Mouse (Mus musculus): Measurements from ENCODE around the gene Fbxw11. TPM values are rescaled to one million over a fixed set of nuclear protein-coding genes. Genes with fewer than 3 reads are reported as not detected.

Gene Fbxw11
- polyA plus RNA-seq (2015; fragmentation: Nextera tagmentation; extraction: Ambion mirVana), result 108 and 114 TPM in 2 replicates

DNA sequence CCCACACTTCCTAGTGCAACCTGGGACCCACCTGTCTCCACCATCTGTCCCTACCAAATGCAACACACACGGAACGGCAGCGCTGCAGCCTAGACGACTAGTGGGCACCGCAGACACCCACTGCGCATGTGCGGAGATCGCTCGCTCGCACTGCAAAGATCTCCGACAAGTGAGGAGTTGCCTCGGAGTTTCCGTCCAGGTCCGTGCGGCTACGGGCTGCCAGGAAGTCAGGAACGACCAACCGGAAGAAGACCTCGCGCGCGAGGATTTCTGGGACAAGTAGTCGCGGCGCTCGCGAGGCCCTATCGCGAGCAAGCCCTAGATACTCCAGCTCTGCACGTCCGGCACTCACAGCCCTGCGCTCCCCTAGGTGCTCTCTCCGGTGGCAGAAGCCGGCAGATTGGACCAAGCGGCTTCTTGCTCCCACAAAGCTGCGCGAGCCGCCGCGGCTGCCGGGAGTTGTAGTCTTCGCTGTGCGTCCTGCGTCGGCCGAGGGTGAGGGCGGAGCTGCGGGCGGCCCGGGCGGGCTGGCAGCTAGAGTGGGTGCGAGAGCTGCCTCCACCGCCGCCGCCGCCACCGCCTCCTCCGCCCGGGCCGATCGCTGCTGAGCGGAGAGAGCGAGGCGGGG is at the start of gene Fbxw11:
TSS of gene Fbxw11 (plus strand) at position 476 of the 628 bp plus-strand sequence.
- peak; percentile 98 for ATAC-seq
- peak within 1 kb of the TSS; percentile 92 for H3K9ac ChIP-seq (replicated peaks)
- H3K9me3 ChIP-seq, result no peaks in the 10 kb centered on the region
- H3K27ac ChIP-seq, result peak within 1 kb of the TSS; percentile 98
- H3K36me3 ChIP-seq, result no peaks in the 10 kb centered on the region
- WGBS, result under 1% methylated on average over 58 of the region's 64 CpGs
- peak within 1 kb of the TSS; percentile 86 for H3K4me2 ChIP-seq (replicated peaks)
- H3K27me3 ChIP-seq, result no peaks in the 10 kb centered on the region
- H3K4me1 ChIP-seq (replicated peaks), result peaks cover 41% of the 10 kb centered on the region
- peak within 1 kb of the TSS; percentile 94 for H3K4me3 ChIP-seq (replicated peaks)

GRCm38 (mm10) chr11:32593081-32593480 is 49.4 kb upstream of the Fbxw11 start:
- Histone ChIP-seq H3K27me3 (no peaks in the 10 kb centered on the region), H3K4me2 (replicated peaks) (no peak overlapping the region), H3K36me3 (no peaks in the 10 kb centered on the region), H3K9me3 (no peaks in the 10 kb centered on the region), H3K4me1 (replicated peaks) (peaks cover 7% of the 10 kb centered on the region; the same call in 1 of the 2 replicates), H3K9ac (replicated peaks) (no peak overlapping the region), H3K27ac (no peak overlapping the region), H3K4me3 (replicated peaks) (no peak overlapping the region)
- 80% methylated on average over 7 of the region's 7 CpGs for WGBS
- no peak for ATAC-seq

DNA sequence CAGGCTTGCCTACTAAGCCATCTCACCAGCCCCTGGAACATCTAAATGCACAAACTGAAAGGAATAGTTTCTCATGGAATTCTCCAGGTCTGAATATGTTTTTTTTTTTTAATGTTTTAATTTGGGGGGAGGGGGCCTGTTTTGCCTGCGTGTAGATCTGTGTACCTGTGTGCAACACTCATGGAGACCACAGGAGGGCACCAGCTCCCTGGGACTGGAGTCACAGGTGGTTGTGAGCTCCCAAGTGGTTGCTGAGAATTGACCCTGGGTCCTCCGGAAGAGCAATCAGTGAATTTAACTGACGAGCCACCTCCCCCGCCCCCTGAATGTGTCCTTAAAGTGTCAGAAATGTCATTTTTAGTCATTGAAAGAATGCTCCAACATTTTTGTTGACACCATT is 48.4 kb upstream of the Fbxw11 start:
- Histone ChIP-seq H3K9me3 (no peaks in the 10 kb centered on the region), H3K9ac (replicated peaks) (no peak overlapping the region), H3K4me2 (replicated peaks) (no peak overlapping the region), H3K4me1 (replicated peaks) (no peaks in the 10 kb centered on the region), H3K27ac (no peak overlapping the region), H3K27me3 (no peaks in the 10 kb centered on the region), H3K36me3 (no peaks in the 10 kb centered on the region), H3K4me3 (replicated peaks) (no peak overlapping the region)
- no peak for ATAC-seq
- WGBS, result 96% methylated on average over 4 of the region's 4 CpGs

GRCm38 (mm10) chr11:32600371-32600770 is 42.2 kb upstream of the Fbxw11 start:
- Histone ChIP-seq H3K36me3 (no peaks in the 10 kb centered on the region), H3K27ac (no peak overlapping the region), H3K4me2 (replicated peaks) (no peak overlapping the region), H3K9me3 (no peaks in the 10 kb centered on the region), H3K27me3 (no peaks in the 10 kb centered on the region), H3K4me1 (replicated peaks) (peaks cover 6% of the 10 kb centered on the region; the same call in 1 of the 2 replicates), H3K9ac (replicated peaks) (no peak overlapping the region), H3K4me3 (replicated peaks) (no peak overlapping the region)
- no peak for ATAC-seq
- WGBS, result 90% methylated on average over 6 of the region's 6 CpGs

- no peak overlapping the region for H3K4me2 ChIP-seq (replicated peaks)
- ATAC-seq, result peak; percentile 59; the same call in 1 of the 2 replicates
- H3K4me1 ChIP-seq (replicated peaks), result peaks cover 6% of the 10 kb centered on the region; the same call in 1 of the 2 replicates
- no peak overlapping the region for H3K9ac ChIP-seq (replicated peaks)
- no peaks in the 10 kb centered on the region for H3K9me3 ChIP-seq
- H3K27ac ChIP-seq, result no peak overlapping the region
- H3K36me3 ChIP-seq, result no peaks in the 10 kb centered on the region
- H3K27me3 ChIP-seq, result no peaks in the 10 kb centered on the region
- WGBS, result 41% methylated on average over 12 of the region's 12 CpGs
- no peak overlapping the region for H3K4me3 ChIP-seq (replicated peaks)
Measured at GRCm38 (mm10) chr11:32601528-32602323, 40.8 kb upstream of the Fbxw11 start.

DNA sequence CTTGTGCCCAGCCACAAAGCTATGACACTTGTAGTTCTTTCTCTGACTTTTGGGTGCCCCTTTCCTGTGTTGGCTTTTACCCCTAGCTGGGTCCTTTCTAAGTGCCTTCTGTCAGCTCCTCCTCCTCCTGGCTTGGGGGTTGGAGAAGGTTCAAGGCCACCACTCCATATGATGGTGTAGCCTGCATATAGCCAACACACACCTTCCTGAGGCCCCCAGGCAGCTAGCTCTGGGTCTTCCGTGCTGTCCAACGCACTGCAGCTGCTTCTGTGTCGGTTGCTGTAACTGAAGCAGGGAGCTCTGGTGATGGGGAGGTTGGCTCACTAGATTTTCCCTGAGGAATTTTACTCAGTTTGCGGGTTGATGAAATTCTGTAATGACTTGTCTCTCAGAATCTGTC is 37.9 kb upstream of the Fbxw11 start:
- Histone ChIP-seq H3K4me1 (replicated peaks) (peaks cover 6% of the 10 kb centered on the region; the same call in 1 of the 2 replicates), H3K27me3 (no peaks in the 10 kb centered on the region), H3K9ac (replicated peaks) (no peak overlapping the region), H3K4me2 (replicated peaks) (no peak overlapping the region), H3K4me3 (replicated peaks) (no peak overlapping the region), H3K9me3 (no peaks in the 10 kb centered on the region), H3K36me3 (no peaks in the 10 kb centered on the region), H3K27ac (no peak overlapping the region)
- 71% methylated on average over 4 of the region's 4 CpGs for WGBS
- ATAC-seq, result no peak

DNA sequence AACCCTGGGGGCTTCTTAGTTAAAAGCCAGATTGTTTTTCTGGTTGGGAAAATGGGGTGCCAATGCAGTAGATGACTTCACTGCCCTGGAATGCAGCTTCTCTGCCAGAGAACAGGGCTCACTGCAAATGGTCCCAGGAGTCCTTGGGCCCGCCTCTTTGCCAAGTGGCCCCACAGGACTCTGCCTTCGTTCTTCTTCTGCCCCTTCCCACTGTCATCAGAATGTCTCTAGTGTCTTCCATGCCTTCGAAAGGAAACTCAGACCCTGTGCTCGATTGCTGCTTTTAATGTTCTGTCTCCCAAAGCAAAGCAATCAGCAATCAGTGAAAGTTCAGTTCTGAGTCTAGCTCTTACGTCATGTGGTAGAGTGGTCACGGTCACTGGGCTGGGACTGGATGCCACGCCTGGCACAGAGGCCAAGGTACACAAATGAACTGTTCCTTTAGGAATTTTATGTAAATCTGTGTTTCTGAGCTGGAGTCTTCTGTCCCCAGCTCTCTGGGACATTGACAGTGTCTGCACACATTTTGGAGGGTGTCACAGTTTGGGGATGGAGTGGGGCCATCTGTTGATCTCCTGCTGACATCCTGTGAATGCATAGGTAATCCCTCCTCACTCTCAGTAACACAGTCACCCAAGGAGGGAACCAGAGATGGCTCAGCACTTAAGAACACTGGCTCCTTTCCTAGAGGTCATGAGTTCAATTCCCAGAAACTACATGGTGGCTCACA is 37.2 kb upstream of the Fbxw11 start:
- Histone ChIP-seq H3K4me2 (replicated peaks) (no peak overlapping the region), H3K4me1 (replicated peaks) (peaks cover 6% of the 10 kb centered on the region; the same call in 1 of the 2 replicates), H3K36me3 (no peaks in the 10 kb centered on the region), H3K27ac (no peak overlapping the region), H3K9ac (replicated peaks) (no peak overlapping the region), H3K27me3 (no peaks in the 10 kb centered on the region), H3K4me3 (replicated peaks) (no peak overlapping the region), H3K9me3 (no peaks in the 10 kb centered on the region)
- no peak for ATAC-seq
- WGBS, result 70% methylated on average over 7 of the region's 7 CpGs

- Histone ChIP-seq H3K36me3 (no peaks in the 10 kb centered on the region), H3K27me3 (no peaks in the 10 kb centered on the region), H3K9me3 (no peaks in the 10 kb centered on the region), H3K4me1 (replicated peaks) (peaks cover 6% of the 10 kb centered on the region; the same call in 1 of the 2 replicates), H3K4me3 (replicated peaks) (no peak overlapping the region), H3K4me2 (replicated peaks) (no peak overlapping the region), H3K27ac (no peak overlapping the region), H3K9ac (replicated peaks) (no peak overlapping the region)
- 91% methylated on average over 3 of the region's 3 CpGs for WGBS
- no peak for ATAC-seq
Measured at GRCm38 (mm10) chr11:32605907-32606306, 36.6 kb upstream of the Fbxw11 start.

GRCm38 (mm10) chr11:32607319-32607718 is 35.2 kb upstream of the Fbxw11 start:
- no peak for ATAC-seq
- Histone ChIP-seq H3K9ac (replicated peaks) (no peak overlapping the region), H3K27ac (no peak overlapping the region), H3K4me3 (replicated peaks) (no peak overlapping the region), H3K27me3 (no peaks in the 10 kb centered on the region), H3K9me3 (no peaks in the 10 kb centered on the region), H3K4me2 (replicated peaks) (no peak overlapping the region), H3K4me1 (replicated peaks) (peaks cover 6% of the 10 kb centered on the region; the same call in 1 of the 2 replicates), H3K36me3 (no peaks in the 10 kb centered on the region)

- Histone ChIP-seq H3K9ac (replicated peaks) (no peak overlapping the region), H3K4me1 (replicated peaks) (peaks cover under 1% of the 10 kb centered on the region; the same call in 1 of the 2 replicates), H3K9me3 (no peaks in the 10 kb centered on the region), H3K36me3 (no peaks in the 10 kb centered on the region), H3K27me3 (no peaks in the 10 kb centered on the region), H3K4me3 (replicated peaks) (no peak overlapping the region), H3K4me2 (replicated peaks) (no peak overlapping the region), H3K27ac (no peak overlapping the region)
- ATAC-seq, result no peak
- 89% methylated on average over 6 of the region's 6 CpGs for WGBS
Measured at GRCm38 (mm10) chr11:32610616-32611015, 31.9 kb upstream of the Fbxw11 start.

- H3K4me1 ChIP-seq (replicated peaks), result peaks cover 6% of the 10 kb centered on the region; the same call in 1 of the 2 replicates
- no peaks in the 10 kb centered on the region for H3K9me3 ChIP-seq
- H3K36me3 ChIP-seq, result no peaks in the 10 kb centered on the region
- no peak overlapping the region for H3K27ac ChIP-seq
- no peaks in the 10 kb centered on the region for H3K27me3 ChIP-seq
- no peak overlapping the region for H3K4me2 ChIP-seq (replicated peaks)
- no peak for ATAC-seq
- H3K4me3 ChIP-seq (replicated peaks), result no peak overlapping the region
- no peak overlapping the region for H3K9ac ChIP-seq (replicated peaks)
- 77% methylated on average over 6 of the region's 6 CpGs for WGBS
Measured at GRCm38 (mm10) chr11:32612304-32612703, 30.2 kb upstream of the Fbxw11 start.

- no peaks in the 10 kb centered on the region for H3K36me3 ChIP-seq
- H3K4me2 ChIP-seq (replicated peaks), result no peak overlapping the region
- no peak for ATAC-seq
- no peak overlapping the region for H3K27ac ChIP-seq
- no peaks in the 10 kb centered on the region for H3K27me3 ChIP-seq
- H3K9ac ChIP-seq (replicated peaks), result no peak overlapping the region
- WGBS, result 97% methylated on average over 29 of the region's 29 CpGs
- H3K4me3 ChIP-seq (replicated peaks), result no peak overlapping the region
- peaks cover 9% of the 10 kb centered on the region for H3K4me1 ChIP-seq (replicated peaks)
- H3K9me3 ChIP-seq, result no peaks in the 10 kb centered on the region
Measured at GRCm38 (mm10) chr11:32614463-32614862, 28.1 kb upstream of the Fbxw11 start.
